Mouse (Mus musculus): ENCODE measurements at regions not wholly inside any gene's neighbourhood (a gene's known extent, or its start where the extent isn't known, plus 50 kb on each side); places are given as distances from the start of the nearest gene placed in this dataset.

DNA sequence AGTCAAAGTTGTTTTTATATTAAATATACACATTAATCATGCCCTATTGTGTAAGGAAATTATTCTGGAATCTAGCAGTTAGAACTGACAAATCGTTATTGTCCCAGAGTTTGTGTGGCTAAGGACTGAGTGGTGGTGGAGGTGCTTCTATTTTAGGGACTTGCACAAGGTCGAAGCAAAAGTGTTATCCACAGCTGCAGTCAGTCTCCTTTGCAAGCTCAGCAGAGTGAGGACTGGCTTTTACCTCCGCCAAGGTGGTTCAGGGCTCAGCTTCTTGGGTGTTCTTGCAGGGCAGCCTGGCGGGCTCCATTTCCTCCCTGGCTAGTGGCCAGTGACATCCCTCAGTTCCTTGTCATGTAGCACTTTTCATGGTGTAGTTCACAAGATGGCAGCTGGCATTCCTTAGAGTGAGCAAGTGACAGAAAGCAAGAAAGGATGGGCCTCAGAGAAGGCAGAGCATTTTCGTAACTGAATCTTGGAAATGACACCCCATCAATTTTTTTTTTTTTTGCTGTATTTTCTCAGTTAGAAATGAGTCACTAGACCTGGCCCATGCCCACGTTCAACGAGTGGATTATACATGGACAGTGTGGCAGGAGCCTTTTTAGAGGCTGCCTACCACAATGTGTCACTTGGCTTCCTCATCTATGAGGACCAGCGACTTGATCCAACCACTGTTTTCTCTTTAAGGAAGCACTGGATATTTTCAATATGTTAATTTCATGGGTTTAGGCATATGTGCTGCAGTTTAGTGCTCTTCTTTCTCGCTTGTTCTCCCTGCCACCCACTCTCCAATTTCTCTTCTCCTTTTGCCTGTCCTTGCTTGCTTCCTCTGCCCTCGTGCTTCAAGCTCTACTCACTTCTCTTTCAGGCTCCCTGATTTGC is 129.1 kb upstream of the Zeb2 start:
- peak; percentile 43 to 45 for DNase-seq (ENCODE audit: low spot score in 2 of 2)

DNA sequence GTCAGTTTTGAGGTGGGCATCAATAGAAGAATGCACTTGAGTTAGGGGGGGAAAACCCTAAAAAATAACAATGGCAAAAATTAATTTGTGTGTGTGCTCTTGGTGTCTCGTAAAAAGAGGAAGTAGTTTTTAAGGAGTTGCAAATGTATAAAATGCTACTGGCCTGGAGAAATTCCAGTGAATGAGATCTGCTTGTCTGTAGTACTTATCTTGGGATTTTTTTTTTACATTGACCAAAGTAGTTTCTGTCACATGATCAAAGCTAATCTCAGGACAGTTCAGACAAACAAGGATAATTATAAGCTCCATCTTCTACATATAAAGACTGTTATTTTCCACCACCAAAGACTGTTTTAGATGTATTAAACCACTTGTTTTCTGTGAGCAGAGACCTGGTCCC is 128.3 kb upstream of the Zeb2 start:
- no peak for DNase-seq (ENCODE audit: low spot score in 2 of 2)

DNA sequence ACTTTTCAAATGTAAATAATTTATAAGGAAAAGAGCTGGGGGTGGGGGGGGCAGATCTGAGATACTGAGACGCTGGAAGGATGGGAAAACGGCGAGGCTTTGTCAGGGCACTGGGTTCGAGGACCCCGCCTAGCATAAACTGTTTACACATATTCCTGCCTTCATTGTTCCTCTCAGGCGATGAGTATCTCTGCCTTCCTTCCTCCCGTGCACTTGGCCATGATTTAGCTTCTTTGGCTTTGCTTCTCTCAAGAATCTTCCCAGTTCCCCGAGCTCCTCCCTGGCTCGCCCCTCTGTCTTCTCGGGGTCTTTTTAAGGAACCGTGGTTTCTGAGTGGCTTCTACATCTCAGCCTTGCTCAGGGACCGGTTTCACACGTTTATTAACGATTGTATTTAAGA is 127.3 kb upstream of the Zeb2 start:
- DNase-seq (ENCODE audit: low spot score in 2 of 2), result no peak

DNA sequence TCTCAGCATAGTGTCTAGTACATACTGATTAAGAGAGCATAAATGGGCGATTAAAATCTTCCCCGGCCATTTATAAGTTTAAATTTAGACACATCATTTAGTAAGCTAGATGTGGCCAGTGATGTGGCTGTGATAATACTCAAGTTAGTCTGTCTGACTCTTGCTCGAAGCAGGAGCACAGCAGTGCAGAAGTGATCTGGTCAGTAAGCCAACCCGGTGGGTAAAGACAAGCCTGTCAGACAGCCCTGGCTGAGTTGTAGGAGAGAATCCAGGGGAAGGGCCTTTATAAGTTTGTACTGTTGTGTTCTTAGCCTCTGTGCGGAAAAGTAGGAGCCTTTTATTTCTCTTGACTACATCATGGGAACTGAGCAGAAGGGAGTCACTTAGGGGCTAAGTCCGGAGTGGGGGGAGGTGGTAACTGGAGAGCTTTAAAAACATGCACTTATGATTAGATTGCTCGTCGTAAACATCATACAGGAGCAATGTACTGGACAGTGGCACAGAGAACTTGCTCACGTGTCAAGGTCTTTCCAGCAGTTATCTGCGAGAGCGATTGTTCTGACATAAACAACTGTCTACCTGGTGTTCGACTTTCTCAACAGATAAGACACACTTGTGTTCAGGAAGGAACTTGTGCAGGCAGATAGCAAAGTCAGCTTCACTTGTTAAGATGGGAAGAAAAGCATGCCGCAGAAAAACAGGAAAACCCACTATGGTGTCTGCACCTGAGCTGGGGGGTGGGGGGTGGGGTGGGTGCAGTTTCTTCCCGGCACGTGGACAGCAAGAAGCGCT is 122.5 kb upstream of the Zeb2 start:
- DNase-seq (ENCODE audit: low spot score in 2 of 2), result no peak

DNA sequence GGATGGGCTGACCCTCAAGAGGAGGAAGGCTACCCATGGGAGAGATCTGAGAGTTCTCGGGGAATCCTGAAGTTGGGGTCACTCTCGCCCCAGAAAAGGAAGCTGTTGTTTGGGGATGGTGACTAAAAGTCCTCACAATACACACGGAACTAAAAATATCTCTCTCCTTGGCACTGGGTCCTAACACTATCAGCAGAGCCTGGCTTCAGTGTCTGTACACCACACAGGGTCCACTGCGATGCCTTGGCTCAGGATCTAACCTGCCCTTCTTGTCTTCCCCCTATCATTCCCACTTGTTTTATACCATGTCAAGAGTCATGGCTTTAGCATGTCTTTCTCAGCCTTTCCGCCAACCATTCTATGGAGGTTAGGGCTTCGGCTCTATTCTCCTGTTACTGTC is 121.8 kb upstream of the Zeb2 start:
- no peak for DNase-seq (ENCODE audit: low spot score in 2 of 2)

DNA sequence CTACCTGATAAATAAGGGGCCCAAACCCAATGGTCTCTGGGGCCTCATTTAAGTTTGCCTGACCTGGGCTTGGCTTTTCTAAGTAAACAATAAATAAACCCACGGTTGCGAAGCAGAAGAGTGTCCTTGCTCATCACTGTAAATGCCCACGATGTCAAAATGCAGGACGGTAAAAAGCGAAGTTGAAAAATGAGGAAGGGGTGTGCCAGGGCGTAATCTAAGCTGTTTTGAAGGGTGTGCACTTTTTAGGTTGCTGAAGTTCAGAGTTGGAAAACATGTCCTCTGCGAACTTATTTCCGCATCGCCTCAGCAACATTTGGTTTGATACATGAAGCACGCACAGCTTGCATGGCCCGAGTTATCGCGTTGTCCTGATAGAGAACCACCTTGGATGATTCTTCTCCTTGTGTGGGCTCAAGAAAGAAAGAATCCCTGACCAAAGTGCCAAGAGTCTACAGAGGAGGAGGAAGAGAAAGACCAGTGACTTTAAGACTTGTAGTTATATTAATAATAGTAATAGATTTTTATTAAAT is 119.0 kb upstream of the Zeb2 start:
- DNase-seq (ENCODE audit: low spot score in 2 of 2), result peak in 1 of 2 experiments; percentile 25

DNA sequence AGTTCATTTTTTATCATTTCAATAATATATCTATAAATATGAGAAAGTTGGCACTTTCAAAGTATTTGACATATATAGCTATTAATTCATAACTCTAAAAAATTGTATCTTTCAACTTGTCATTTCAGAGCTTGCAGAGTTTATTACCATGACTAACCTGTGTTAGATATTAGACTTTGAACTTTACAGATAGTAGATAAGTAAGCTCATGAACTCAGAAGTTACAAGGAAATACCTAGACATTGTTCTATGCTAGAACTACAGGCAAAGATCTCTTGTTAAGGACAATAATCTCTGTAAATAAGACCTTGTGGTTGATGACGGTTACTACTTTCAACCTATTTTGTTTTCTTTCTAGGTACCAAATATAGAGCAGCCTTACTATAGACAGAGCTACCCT is 117.0 kb upstream of the Zeb2 start:
- no peak for DNase-seq (ENCODE audit: low spot score in 2 of 2)

DNA sequence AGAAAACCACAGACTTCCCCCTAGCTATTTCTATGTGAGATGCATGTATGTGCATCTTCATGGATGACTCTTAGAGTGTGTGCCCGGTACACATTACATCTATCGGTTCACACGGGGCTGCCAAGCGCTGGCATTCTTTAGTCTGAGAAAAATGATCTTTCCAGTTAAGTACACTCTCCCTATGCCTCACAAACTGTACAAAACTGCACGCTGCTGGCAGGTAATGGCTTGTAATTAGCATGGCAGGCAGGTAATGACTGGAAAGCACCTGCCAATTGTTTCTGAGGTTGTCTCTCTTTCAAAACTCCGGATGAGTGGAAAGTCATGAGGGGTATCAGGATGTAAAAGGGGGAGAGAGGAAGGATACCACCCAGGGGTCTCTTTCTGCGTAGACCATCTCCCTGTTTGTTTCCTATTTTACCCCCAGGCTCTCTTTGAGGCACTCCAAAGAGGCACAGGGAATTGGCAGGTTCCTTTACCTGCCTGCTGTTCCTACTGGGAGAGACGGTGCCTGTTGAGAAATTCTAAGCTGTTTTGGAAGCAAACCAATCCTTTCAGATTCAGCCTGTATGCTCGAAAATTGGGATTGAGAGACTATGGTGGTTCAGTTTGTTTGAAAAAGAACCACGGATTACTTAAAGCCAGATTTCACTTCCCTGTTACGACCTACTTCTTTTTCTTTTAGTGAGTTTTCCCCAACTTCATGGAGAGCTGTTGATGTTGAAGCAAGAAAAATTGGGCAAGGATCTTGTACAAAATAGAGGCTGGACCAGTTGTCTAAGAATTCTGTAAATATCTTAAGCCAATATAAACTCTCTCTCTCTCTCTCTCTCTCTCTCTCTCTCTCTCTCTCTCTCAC is 113.4 kb upstream of the Zeb2 start:
- DNase-seq (ENCODE audit: low spot score in 2 of 2), result no peak

DNA sequence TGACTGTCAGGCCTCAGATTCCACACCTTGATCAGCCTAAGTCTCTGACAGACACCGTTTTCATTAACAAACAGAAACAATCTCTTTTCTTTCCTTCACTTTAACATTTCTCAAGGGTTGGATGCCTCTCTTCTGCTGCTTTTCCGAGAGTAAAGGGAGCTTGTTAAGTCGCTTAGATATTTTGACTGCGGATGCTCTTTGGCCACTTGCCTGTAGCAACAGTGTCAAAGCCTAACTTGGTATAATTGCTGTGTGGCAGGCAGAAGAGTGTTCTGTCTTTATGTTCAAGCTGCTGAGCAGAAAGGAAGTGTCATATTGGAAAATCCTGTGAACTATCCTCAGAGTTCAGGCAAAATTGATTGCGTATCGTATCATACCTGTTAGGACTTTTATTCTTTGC is 112.3 kb upstream of the Zeb2 start:
- no peak for DNase-seq (ENCODE audit: low spot score in 2 of 2)

DNA sequence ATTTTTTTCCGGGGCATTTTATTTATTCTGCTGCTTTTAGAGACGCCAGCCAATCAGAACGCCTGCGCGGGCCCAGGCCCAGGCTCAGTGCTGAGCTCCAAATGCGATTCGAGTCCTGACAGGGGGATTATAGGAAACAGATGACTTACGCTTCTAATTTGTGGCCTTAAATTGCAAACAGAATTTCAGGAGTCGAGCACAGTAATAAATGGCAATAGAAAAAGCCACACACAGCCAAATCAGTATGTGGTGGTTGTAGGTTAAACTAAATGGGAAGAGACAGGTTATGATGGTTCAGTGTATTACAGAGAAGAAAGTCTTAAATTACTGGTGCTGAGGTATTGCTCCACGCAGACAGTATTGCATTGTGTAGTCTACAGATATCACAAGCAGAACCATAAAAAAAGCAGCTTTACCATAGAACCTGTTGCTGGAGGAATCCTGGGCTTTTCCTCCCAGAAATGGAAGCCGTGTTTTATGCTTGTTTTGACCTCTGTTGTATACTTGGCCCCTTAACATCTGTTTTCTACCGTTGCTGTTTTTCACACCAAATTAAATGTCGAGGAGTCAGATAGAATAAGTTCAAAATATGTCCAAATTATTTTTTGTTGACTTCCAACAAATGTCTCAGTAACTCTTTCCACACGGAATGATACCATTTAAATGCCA is 110.2 kb upstream of the Zeb2 start:
- no peak for DNase-seq (ENCODE audit: low spot score in 2 of 2)

DNA sequence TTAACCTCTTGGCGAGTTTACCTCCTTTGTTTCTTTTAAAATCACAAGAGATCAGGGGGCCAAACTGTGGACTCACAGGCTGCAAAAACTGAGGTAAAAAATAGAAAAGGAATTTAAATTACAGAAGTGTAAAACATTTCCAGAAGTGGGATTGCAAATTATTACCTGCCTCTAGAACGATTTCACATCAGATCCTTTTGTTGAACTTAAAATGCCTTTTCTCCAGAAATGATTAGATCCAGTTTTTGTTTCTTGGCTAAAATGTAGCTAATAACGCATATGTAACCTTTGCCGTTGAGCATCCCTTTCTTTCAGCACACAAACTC is 108.8 kb upstream of the Zeb2 start:
- no peak for DNase-seq (ENCODE audit: low spot score in 2 of 2)

DNA sequence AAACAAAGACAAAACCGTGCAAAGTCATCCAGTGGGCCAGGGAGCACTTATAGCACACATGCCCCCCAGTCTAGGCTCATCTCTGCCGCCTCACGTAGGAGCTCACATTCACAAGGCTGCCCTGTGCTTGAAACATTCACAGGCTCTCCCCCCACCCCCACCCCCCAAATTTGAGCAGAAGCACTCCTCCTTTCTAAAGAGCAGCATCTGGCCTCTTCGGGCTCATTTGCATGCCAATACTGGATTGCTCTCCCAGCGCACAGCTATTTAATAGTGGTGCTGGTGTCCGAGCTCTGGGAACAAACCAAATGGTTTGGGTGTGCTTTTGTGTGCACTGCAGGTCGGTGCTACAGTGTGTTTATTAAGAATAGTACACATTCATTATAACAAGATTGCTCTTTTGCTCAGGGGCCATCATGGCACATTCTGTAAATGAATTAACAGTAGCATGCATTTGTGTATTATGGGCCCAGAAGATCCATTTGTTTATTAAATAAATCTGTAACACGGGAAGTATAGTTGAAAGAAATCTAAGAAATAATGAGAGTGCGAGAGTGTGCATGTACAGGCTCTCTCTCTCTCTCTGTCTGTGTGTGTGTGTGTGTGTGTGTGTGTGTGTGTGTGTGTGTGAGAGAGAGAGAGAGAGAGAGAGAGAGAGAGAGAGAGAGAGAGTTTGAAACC is 108.3 kb upstream of the Zeb2 start:
- DNase-seq (ENCODE audit: low spot score in 2 of 2), result no peak

DNA sequence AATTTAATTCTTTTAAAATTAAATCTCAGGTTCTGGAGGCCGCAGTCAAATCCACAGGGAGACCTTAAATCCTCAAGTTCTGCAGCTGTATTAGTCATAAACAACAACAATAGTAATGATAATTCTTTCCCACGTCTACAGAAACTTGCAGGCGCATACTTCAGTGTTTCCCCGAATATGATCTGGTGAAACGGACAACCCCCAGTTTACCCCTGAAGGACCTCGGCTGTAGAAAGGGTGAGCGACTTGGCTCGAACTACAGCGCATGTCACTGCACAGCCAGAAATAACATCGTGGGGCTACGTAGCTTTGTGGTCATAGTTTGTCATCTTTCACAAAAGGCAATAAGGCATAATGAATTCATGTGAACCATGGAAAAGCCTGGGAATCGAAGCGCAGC is 105.0 kb upstream of the Zeb2 start:
- no peak for DNase-seq (ENCODE audit: low spot score in 2 of 2)

DNA sequence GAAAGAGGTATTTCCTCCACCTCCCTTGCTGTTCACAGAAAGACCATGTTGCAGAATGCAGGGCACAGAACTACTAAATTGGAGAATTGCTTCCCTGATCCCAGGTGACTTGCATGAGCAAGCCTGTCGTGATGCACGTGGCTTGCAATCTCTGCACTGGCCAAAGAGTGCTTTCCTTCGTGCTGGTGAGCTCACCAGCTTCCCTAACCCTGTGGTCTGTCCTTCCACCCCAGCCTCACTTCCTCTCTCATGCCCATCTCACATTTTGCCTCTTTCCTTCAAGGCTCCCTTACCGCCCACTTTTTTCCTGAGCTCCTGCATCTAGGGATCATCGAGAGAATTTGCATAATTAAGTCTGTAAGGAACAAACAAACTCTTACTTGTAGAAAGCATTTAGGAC is 102.7 kb upstream of the Zeb2 start:
- DNase-seq (ENCODE audit: low spot score in 2 of 2), result no peak

DNA sequence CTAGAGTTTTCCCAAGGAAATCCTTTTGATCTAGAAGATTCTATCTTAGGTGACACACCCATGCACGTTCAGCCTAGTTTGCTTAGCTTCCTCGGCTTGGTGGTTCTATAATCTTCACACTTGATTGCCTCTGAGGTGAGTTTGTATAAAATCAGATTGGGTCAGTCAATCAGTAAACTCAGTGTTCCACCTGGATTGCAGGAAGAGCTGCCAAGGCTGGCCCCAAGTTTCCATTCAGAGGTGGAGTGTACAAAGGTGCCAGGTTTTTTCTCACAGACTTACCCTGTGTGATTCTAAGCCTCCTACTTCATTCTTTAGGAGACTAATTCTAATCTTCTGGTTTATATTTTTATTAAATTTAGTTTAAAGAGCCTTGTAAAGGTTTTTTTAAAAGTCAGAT is 95.6 kb upstream of the Zeb2 start:
- no peak for DNase-seq (ENCODE audit: low spot score in 2 of 2)

DNA sequence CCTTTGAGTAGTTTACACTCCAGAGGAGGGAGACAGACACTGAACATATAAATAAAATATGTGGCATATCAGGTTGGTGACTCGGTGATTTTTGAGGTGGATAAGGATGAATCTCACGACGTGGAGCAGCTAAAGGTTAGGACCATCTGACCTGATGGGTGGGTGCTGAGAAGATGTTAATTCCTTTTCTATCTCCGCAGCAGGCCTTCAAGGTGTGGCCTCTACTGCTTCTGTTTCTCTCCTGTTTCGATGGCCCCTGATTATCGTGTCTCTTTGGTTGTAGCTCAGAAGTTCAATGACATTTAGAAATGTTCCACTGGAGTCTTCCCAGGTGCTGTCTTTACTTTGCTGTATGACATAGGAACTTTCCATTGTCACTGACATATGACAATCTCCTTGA is 91.3 kb upstream of the Zeb2 start:
- no peak for DNase-seq (ENCODE audit: low spot score in 2 of 2)

DNA sequence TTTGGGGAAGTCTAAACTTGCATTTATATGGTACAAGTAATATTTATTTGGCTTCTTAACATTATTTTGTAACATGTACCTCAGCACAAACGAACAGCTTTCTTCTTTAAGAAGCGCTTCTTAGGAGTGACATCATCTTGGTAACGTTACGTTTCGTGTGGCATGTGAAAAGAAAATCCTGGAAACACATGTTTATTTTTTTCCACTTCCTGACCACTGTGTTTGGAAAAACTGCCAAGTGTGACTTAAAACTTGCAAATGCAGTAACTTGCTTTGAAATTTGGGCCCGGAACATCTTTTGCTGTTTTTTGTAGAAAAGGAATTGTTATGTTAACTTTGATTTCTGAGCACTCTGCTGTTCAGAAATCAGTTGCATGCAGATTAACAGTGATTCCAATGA is 88.6 kb upstream of the Zeb2 start:
- DNase-seq (ENCODE audit: low spot score in 2 of 2), result no peak

DNA sequence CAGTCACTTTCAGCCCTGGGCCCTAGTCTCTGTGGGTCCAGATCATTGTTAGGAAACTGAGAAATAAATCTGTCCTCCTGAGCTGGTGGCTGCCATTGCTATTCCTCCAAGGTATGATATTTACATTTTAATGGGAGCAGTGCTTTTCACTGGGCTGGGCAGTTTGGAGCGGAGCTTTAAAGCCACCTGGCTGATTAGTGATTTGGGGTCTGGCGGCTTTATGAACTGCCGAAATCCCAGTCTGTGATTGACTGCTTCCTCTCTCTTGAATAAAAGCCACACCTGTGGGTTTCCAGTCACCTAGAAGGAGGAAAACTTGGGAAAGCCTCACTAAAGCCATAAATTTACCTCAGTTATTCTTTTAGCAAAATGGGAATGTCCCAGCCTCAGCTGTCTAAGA is 88.0 kb upstream of the Zeb2 start:
- no peak for DNase-seq (ENCODE audit: low spot score in 2 of 2)

DNA sequence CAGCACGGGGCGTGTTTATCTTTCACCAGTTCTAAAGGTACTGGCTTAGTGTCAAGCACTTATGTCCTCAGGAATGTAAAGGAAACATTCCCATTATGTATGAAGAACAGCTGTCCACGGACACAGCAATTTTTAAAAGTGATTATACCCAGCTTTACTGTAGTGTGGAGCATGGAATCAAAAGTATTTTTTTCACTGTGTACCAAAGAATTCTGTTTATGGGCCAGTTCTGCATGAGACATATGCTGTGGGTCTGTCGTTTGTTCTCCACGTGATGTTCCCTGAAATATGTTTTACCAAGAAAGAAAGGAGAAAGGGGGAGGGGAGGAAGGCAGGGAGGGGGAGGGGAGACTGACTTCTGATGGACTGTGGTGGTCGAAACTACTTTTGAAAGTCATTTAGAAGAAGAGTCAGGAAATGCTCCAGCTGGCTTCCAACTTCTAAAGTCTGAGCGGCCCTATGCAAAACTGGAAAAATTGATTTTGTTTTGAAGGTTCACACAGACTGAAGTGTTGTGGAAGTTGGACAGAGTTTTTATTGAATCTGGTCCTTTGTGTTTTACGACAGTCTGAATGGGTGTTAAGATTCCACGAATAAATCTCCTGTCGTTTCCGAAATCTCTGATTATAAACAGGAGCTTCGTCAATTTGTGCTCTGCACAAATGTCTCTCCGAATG is 80.9 kb upstream of the Zeb2 start:
- DNase-seq (ENCODE audit: low spot score in 2 of 2), result no peak

DNA sequence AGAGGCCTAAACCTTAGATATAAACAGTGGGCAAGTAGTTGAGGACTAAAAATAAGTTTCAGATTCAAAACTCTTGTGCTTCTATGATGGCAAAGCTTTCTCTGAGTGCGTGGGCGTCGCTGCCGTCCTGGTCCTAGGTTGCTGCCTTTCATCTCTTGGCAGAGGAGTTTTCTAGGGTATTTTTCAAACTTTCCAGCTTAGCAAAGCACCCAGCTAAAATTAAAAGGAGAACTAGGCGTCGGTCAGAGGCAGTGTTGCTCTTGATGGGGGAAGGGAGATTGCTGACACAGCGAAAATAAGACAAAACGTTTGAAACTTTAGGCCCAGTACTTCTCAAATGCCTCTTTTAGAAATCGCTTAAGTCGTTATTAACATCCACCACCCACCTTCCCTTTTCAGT is 80.1 kb upstream of the Zeb2 start:
- peak; percentile 36 to 47 for DNase-seq (ENCODE audit: low spot score in 2 of 2)

Measured in spleen, postnatal 36 days (tissue).